Comparison of ENCODE assay signal across 8 mouse cellular contexts in the genomic region with DNA sequence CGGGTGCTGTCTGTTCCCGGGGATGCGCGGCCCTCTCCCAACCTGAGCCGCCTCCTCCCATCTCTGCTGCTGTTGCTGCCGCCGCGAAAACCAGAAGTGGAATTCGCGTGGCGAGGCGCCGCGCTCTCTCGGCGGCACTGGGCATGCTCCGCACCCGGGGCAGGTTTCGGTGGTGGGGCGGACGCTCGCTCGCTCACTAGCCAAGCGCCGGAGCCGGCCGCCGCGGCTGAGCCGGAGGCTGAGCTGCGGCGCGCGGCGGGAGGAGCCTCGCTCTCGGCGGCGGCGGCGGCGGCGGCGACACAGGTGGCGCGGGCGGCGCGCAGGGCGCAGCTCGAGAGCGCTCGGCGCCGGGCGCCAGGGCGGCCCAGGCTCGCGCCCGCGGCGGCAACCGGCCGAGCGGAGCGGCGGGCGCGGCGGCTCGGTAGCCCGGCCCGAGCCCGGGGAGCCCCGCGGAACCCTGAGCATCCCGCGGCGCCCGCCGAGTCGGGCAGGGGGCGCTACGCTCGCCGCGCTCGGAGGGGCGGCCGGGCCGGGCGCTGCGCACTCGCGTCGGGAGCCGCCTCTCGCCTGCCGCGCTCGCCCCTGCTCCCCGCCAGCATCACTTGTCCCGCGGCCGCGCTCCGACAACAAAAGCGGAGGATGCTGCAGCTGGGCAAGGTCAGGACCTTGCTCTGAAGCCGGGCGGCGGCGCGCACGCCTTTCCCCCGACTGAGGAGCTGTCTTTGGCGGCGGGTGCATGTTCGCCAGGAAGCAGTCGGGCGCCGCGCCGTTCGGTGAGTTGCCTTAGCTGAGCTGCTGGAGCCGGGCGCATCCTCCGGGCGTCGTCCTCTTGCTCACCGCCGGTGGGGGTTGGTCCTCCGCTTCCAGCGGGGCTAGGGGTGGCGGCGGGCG. TPM values are rescaled to one million over a fixed set of nuclear protein-coding genes. Genes with fewer than 3 reads are reported as not detected.
A peak's percentile ranks its signal among the peaks of the same experiment; 100 is the strongest.
DNase-seq lines count a peak whose midpoint lies in the region; ATAC-seq and TF ChIP-seq lines count a peak whose summit lies in the region.

A gene (plus strand): TSS at position 203 of the 891 bp plus-strand sequence.

- 8% methylated on average over 136 of the region's 136 CpGs for WGBS in kidney, adult 2 months
- 9% methylated on average over 136 of the region's 136 CpGs for WGBS in limb, embryonic 10.5 days
- WGBS in midbrain, embryonic 12.5 days = under 1% methylated on average over 100 of the region's 136 CpGs
- under 1% methylated on average over 65 of the region's 136 CpGs for WGBS in stomach, postnatal 0 days

- H3K27me3 ChIP-seq in kidney, adult 2 months (replicated peaks; ENCODE audit: control insufficient read depth, insufficient read depth, low read length) = 0 out of 2 replicates have a peak, but pooled peaks cover 6% of the 10 kb centered on the region
- H3K27me3 ChIP-seq in limb, embryonic 10.5 days (ENCODE audit: low read depth, poor library complexity, severe bottlenecking) = peaks cover 46% of the 10 kb centered on the region
- 0 out of 2 replicates have a peak, but pooled peaks cover 12% of the 10 kb centered on the region for H3K27me3 ChIP-seq in midbrain, embryonic 12.5 days
- no peaks in the 10 kb centered on the region; the same call in 1 of the 2 replicates for H3K27me3 ChIP-seq in stomach, postnatal 0 days (ENCODE audit: control insufficient read depth, insufficient read depth, low read length)

- peak within 1 kb of the TSS; percentile 39 for H3K4me3 ChIP-seq in kidney, adult 2 months (ENCODE audit: insufficient read depth, low read depth, low read length)
- peak within 1 kb of the TSS; percentile 72 for H3K4me3 ChIP-seq in limb, embryonic 10.5 days
- H3K4me3 ChIP-seq in midbrain, embryonic 12.5 days = peak within 1 kb of the TSS; percentile 75
- H3K4me3 ChIP-seq in stomach, postnatal 0 days (ENCODE audit: low read depth, low read length) = peak within 1 kb of the TSS; percentile 57

- no peaks in the 10 kb centered on the region for H3K4me1 ChIP-seq in kidney, adult 2 months (ENCODE audit: control insufficient read depth, insufficient read depth, low read length)
- H3K4me1 ChIP-seq in limb, embryonic 10.5 days = peaks cover 11% of the 10 kb centered on the region
- peaks cover 13% of the 10 kb centered on the region for H3K4me1 ChIP-seq in midbrain, embryonic 12.5 days
- H3K4me1 ChIP-seq in stomach, postnatal 0 days (replicated peaks; ENCODE audit: control insufficient read depth, insufficient read depth) = 0 out of 2 replicates have a peak, but pooled peaks cover 4% of the 10 kb centered on the region

- peak within 1 kb of the TSS; percentile 74 for H3K9ac ChIP-seq in midbrain, embryonic 12.5 days (replicated peaks)
- H3K9ac ChIP-seq in stomach, postnatal 0 days (ENCODE audit: low read length) = peak within 1 kb of the TSS; percentile 31; the same call in 1 of the 2 replicates

- H3K36me3 ChIP-seq in kidney, adult 2 months (ENCODE audit: control insufficient read depth, insufficient read depth, low read length) = no peaks in the 10 kb centered on the region
- no peaks in the 10 kb centered on the region for H3K36me3 ChIP-seq in limb, embryonic 10.5 days
- H3K36me3 ChIP-seq in midbrain, embryonic 12.5 days = no peaks in the 10 kb centered on the region
- no peaks in the 10 kb centered on the region for H3K36me3 ChIP-seq in stomach, postnatal 0 days (ENCODE audit: control insufficient read depth, insufficient read depth, low read length)

- peak within 1 kb of the TSS; percentile 73 for H3K4me2 ChIP-seq in midbrain, embryonic 12.5 days (replicated peaks)
- H3K4me2 ChIP-seq in stomach, postnatal 0 days (replicated peaks; ENCODE audit: low read depth) = peak within 1 kb of the TSS; percentile 90

- TF ChIP-seq EP300 in stomach, postnatal 0 days (optimal IDR thresholded peaks at IDR 0.05) = no peak

- ATAC-seq in midbrain, embryonic 12.5 days (ENCODE audit: low FRiP score, low read depth) = peak; percentile 90
- peak; percentile 85 for ATAC-seq in stomach, postnatal 0 days (ENCODE audit: low FRiP score, low TSS enrichment)
- ATAC-seq in activated CD4-positive, CD25-positive, alpha-beta regulatory T cell, adult 4 months = no peak

- no peak within 1 kb of the TSS for H3K27ac ChIP-seq in kidney, adult 2 months (ENCODE audit: insufficient read depth, low read depth, low read length)
- H3K27ac ChIP-seq in limb, embryonic 10.5 days = peak within 1 kb of the TSS; percentile 72
- H3K27ac ChIP-seq in midbrain, embryonic 12.5 days (replicated peaks) = peak within 1 kb of the TSS; percentile 96
- H3K27ac ChIP-seq in stomach, postnatal 0 days (replicated peaks) = no peak within 1 kb of the TSS

- H3K9me3 ChIP-seq in limb, embryonic 10.5 days (replicated peaks) = no peaks in the 10 kb centered on the region
- H3K9me3 ChIP-seq in midbrain, embryonic 12.5 days = no peaks in the 10 kb centered on the region
- no peaks in the 10 kb centered on the region for H3K9me3 ChIP-seq in stomach, postnatal 0 days (ENCODE audit: control insufficient read depth, low read length)

- no peak for TF ChIP-seq CTCF in kidney, adult 2 months (conservative IDR thresholded peaks at IDR 0.05; ENCODE audit: insufficient read depth, insufficient read length, low read depth, low read length)
- no peak for TF ChIP-seq CTCF in stomach, postnatal 0 days (IDR thresholded peaks at IDR 0.05; ENCODE audit: low read depth)

- no peak for TF ChIP-seq POLR2A in kidney, adult 2 months (IDR thresholded peaks at IDR 0.05; ENCODE audit: low read depth, low read length)

- peak; percentile 57 for DNase-seq in adrenal gland, postnatal 25 days
- DNase-seq in cerebellum, postnatal 10 days = peak; percentile 92 to 95
- peak; percentile 70 to 83 for DNase-seq in frontal cortex, postnatal 10 days (ENCODE audit: low spot score in 2 of 2)
- DNase-seq in kidney, adult 2 months = peak; percentile 11
- DNase-seq in limb, embryonic 10.5 days (ENCODE audit: low spot score) = peak; percentile 83
- peak; percentile 61 for DNase-seq in stomach, postnatal 0 days (ENCODE audit: low spot score)

RNA-seq across cellular contexts. Expression of the gene that starts here (rescaled TPM):
- 3.4 and 4.3 TPM in 2 replicates for total RNA-seq in adrenal gland, postnatal 25 days (2021)
- polyA plus RNA-seq in kidney, adult 2 months (2012; rRNA removed) = 0.28 and 0.35 TPM in 2 replicates
- polyA plus RNA-seq in limb, embryonic 10.5 days (2016; fragmentation: Nextera tagmentation; extraction: Ambion mirVana) = 1.2 and 1.6 TPM in 2 replicates
- 40.4 and 47.4 TPM in 2 replicates for polyA plus RNA-seq in midbrain, embryonic 12.5 days (2016; fragmentation: Nextera tagmentation; extraction: Ambion mirVana)
- polyA plus RNA-seq in stomach, postnatal 0 days (2015; fragmentation: Nextera tagmentation; extraction: Ambion mirVana) = 0.53 and 1.5 TPM in 2 replicates
- polyA plus RNA-seq in activated CD4-positive, CD25-positive, alpha-beta regulatory T cell, adult 4 months (2017; shearing (Covaris generic)) = under 1 TPM in 1 of 2 experiments, not detected in 1; 0.71 TPM

Comparison
In these comparisons a context has a peak if more than half of its experiments do, and no peak if none do; other contexts are left out.
1. RNA of the gene that starts here (polyA plus RNA-seq): 40.4 to 47.4 TPM in midbrain, embryonic 12.5 days; 1.2 to 1.6 TPM in limb, embryonic 10.5 days, 0.71 TPM in activated CD4-positive, CD25-positive, alpha-beta regulatory T cell, adult 4 months, 0.53 to 1.5 TPM in stomach, postnatal 0 days and 0.28 to 0.35 TPM in kidney, adult 2 months; every median in the first group is over 10 times any median in the second.
2. Peak in DNase-seq and H3K4me3 ChIP-seq in kidney, adult 2 months; RNA of the gene not detected or under 1 TPM.
3. DNase-seq: peak in every context shown above with its lines; median percentile 94 in cerebellum, postnatal 10 days; 83 in limb, embryonic 10.5 days; 76 in frontal cortex, postnatal 10 days; 61 in stomach, postnatal 0 days; 57 in adrenal gland, postnatal 25 days; 11 in kidney, adult 2 months.
4. H3K27ac ChIP-seq: peak in limb, embryonic 10.5 days (single experiment) and midbrain, embryonic 12.5 days (single experiment); none in kidney, adult 2 months (single experiment) and stomach, postnatal 0 days (single experiment).
5. Peak in every context shown above with its lines, with median percentiles within 50 percentile points of each other: H3K4me3 ChIP-seq.